Mouse (Mus musculus) liver, adult 2 months (tissue): ENCODE data around the gene Fam57a.

Experiments
- CTCF ChIP-seq: fragments of 200-500 bp; IDR thresholded peaks from 2 replicates; pipeline ENCODE4 v1.5.1; 2011; ENCODE audit warnings: low read depth, low read length, control low read depth
- POLR2A ChIP-seq: fragments of 200-500 bp; IDR thresholded peaks from 2 replicates; pipeline ENCODE4 v1.6.1; 2011; ENCODE audit warnings: low read length, control low read depth; ENCODE audit not compliant: insufficient read depth; ENCODE audit errors: extremely low read depth

GRCm38 (mm10) chr11:76160251-76160650, 19.2 kb upstream of the Fam57a start:
- TF ChIP-seq POLR2A (no peak), CTCF (no peak)
